Mouse (Mus musculus): ENCODE data around the gene Csad.

DNA sequence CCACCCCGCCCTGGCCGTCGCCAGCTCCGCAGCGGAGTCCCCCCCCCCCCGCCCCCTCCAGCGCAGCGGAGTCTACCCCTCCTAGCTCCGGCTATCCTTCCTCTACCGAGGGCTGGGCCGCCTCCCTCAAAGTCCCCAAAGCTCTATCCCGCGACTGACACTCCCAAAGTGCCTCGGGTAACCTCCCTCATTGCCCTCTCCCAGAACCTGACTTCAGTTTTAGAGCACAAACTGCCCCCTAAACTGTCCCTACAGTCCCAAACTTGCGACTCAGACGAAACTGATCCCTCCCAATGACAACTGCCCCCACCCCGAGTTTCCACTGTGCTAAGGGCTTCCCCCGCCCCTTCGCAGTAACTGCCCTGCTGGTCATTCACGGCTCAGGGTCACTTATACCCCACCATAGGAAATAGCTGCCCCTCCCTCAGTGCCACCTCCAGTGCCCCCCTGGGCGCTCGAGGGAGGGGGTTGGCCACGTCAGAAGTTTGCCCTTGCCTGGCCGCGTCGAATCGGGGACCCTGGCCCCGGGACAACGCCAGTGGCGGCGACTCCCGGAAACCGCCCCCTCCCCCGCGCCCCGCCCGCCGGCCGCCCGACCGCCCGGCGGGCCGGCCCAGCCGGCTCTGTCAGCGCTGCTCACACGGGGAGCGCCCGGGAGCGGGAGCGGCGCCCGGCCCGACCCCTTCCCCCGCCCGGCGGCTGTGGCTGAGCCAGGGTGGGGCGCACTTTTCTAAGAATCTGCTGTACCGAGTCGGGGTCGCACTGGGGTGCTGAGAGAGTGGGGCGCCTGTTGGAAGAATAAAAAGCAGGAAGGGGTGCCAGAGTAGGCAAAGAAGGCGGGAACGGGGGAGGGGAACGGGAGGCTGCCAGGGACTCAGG lies 43.0 kb upstream of the Csad start:
- TF ChIP-seq CHD2 (IDR thresholded peaks at IDR 0.05; ENCODE audit: low read depth, low read length) (no peak), MAFK (IDR thresholded peaks at IDR 0.05; ENCODE audit: insufficient read depth, low read depth, low read length) (no peak), ZC3H11A (IDR thresholded peaks at IDR 0.05; ENCODE audit: borderline replicate concordance, low read depth, low read length) (no peak), ZNF384 (IDR thresholded peaks at IDR 0.05; ENCODE audit: low read depth, low read length) (no peak)

Measured in ES-E14 (cell line).